In the genomic region with DNA sequence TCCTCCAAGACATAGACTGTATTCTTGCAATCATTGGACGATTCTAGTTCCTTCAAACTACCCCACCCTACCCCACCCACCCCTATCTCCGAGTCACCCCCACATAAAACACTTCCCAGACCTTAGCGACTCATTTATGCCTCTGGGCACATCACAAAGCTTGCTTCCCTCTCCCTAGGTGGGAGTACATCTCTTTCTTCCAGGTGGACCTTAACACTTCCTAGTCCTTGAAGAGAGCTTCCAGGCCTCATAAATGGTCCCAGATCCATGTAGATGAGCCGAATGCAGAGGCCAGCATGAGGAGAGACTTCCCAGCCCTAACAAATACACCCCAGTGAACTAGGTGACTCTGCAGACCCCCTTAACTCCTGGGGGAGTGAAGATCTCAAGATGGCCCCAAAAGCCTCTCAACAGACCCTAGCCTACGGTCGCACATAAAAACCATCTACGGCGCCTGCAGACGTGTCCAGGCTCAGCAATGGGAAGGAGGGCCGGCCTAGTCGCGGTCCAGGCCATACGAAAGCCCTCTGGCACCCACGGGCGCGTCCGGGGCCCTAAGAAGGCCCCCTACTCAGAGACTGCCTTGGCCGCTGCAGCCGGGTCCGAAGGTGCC, we compare ENCODE assay signal across 1 mouse cellular context.
TF ChIP-seq lines count a peak whose summit lies in the region.

No protein-coding gene starts in this region.

TF ChIP-seq in C2C12, 6 proteins besides CTCF, POLR2A, EP300 and RAD21:
- no peak for TF ChIP-seq MYOG (IDR thresholded peaks at IDR 0.05; ENCODE audit: control insufficient read depth, extremely low read depth, insufficient read length)
- no peak for TF ChIP-seq CEBPB (IDR thresholded peaks at IDR 0.05; ENCODE audit: low read depth)
- no peak for TF ChIP-seq MYOD1 (IDR thresholded peaks at IDR 0.05; ENCODE audit: control insufficient read depth, insufficient read length, low read depth)
- TF ChIP-seq MAX (IDR thresholded peaks at IDR 0.05): no peak
- no peak for TF ChIP-seq USF1 (IDR thresholded peaks at IDR 0.05; ENCODE audit: low read depth)
- TF ChIP-seq FOSL1 (IDR thresholded peaks at IDR 0.05; ENCODE audit: insufficient read depth, low read length, poor library complexity, severe bottlenecking): no peak
